Mouse (Mus musculus): ENCODE measurements around the gene S1pr4.

GRCm38 (mm10) chr10:81462917-81463316 lies 37.0 kb downstream of the S1pr4 start:
- no peak for TF ChIP-seq CTCF (IDR thresholded peaks at IDR 0.05; ENCODE audit: low read depth)
- TF ChIP-seq EP300 (IDR thresholded peaks at IDR 0.05; ENCODE audit: low read depth) = no peak

Data from liver, postnatal 0 days (tissue).